Mouse (Mus musculus): Measurements from ENCODE around the gene Prl2c3.
"Not testable (repeated sequence)": the region's sequence is repeated elsewhere in the genome, so short reads cannot be mapped to it uniquely, and the experiment has no call there.

The Prl2c3 gene

GRCm38 (mm10) chr13:12799979-12800378, at the start of gene Prl2c3:
Gene Prl2c3, minus strand, starts transcription at chr13:12800079.
- DNase-seq (ENCODE audit: low spot score in 2 of 2), result not testable (repeated sequence)

- DNase-seq (ENCODE audit: low spot score in 2 of 2), result not testable (repeated sequence)
These were observed 48.4 kb upstream of the Prl2c3 start for GRCm38 (mm10) chr13:12848254-12848653.

GRCm38 (mm10) chr13:12844701-12845100, 44.8 kb upstream of the Prl2c3 start:
- not testable (repeated sequence) for DNase-seq (ENCODE audit: low spot score in 2 of 2)

GRCm38 (mm10) chr13:12837546-12837945, 37.7 kb upstream of the Prl2c3 start:
- DNase-seq (ENCODE audit: low spot score in 2 of 2), result not testable (repeated sequence)

- DNase-seq (ENCODE audit: low spot score in 2 of 2), result no peak
These were observed 31.9 kb upstream of the Prl2c3 start for GRCm38 (mm10) chr13:12831769-12832168.

GRCm38 (mm10) chr13:12829031-12829430, 29.2 kb upstream of the Prl2c3 start:
- no peak for DNase-seq (ENCODE audit: low spot score in 2 of 2)

GRCm38 (mm10) chr13:12824500-12825176, 24.8 kb upstream of the Prl2c3 start:
- DNase-seq (ENCODE audit: low spot score in 2 of 2), result not testable (repeated sequence)

- DNase-seq (ENCODE audit: low spot score in 2 of 2), result not testable (repeated sequence)
These were observed 14.0 kb upstream of the Prl2c3 start for GRCm38 (mm10) chr13:12813734-12814424.

GRCm38 (mm10) chr13:12809591-12809990, 9.7 kb upstream of the Prl2c3 start:
- no peak for DNase-seq (ENCODE audit: low spot score in 2 of 2)

- not testable (repeated sequence) for DNase-seq (ENCODE audit: low spot score in 2 of 2)
These were observed 9.1 kb upstream of the Prl2c3 start for GRCm38 (mm10) chr13:12808793-12809512.

- not testable (repeated sequence) for DNase-seq (ENCODE audit: low spot score in 2 of 2)
These were observed 6.6 kb upstream of the Prl2c3 start for GRCm38 (mm10) chr13:12806496-12806895.

- DNase-seq (ENCODE audit: low spot score in 2 of 2), result not testable (repeated sequence)
These were observed 30.3 kb downstream of the Prl2c3 start for GRCm38 (mm10) chr13:12769442-12770091.
